Mouse (Mus musculus) c-Kit-negative CD71-positive TER-119-positive erythroid progenitor cells, embryonic 14.5 days (primary cell): ENCODE measurements around the gene Tmem107.

ENCODE experiments used
- DNase-seq: peaks from one replicate; pipeline ENCODE4 v3.0.0-alpha.2; 2013; ENCODE audit warnings: low read depth, low spot score

Gene Tmem107

GRCm38 (mm10) chr11:69070590-69071222, at the start of gene Tmem107:
Tmem107 (plus strand) TSS chr11:69070806.
- peak; percentile 93 for DNase-seq

GRCm38 (mm10) chr11:69026562-69026961, 44.0 kb upstream of the Tmem107 start:
- no peak for DNase-seq

- DNase-seq = no peak
These were observed 41.8 kb upstream of the Tmem107 start for GRCm38 (mm10) chr11:69028805-69029204.

GRCm38 (mm10) chr11:69033552-69033951, 37.1 kb upstream of the Tmem107 start:
- no peak for DNase-seq

- DNase-seq = no peak
These were observed 36.0 kb upstream of the Tmem107 start for GRCm38 (mm10) chr11:69034585-69034984.

GRCm38 (mm10) chr11:69035411-69035810, 35.2 kb upstream of the Tmem107 start:
- no peak for DNase-seq

- DNase-seq = no peak
These were observed 34.8 kb upstream of the Tmem107 start for GRCm38 (mm10) chr11:69035849-69036248.

- peak; percentile 82 for DNase-seq
These were observed 33.9 kb upstream of the Tmem107 start for GRCm38 (mm10) chr11:69036486-69037230.

- peak; percentile 79 for DNase-seq
These were observed 33.2 kb upstream of the Tmem107 start for GRCm38 (mm10) chr11:69037231-69038061.

GRCm38 (mm10) chr11:69038173-69038572, 32.4 kb upstream of the Tmem107 start:
- no peak for DNase-seq

- peak; percentile 88 for DNase-seq
These were observed 24.8 kb upstream of the Tmem107 start, which contains the start of gene Aurkb for GRCm38 (mm10) chr11:69045531-69046394. Aurkb (plus strand) TSS chr11:69045647.

- DNase-seq = no peak
These were observed 24.2 kb upstream of the Tmem107 start for GRCm38 (mm10) chr11:69046395-69046774.

- no peak for DNase-seq
These were observed 23.0 kb upstream of the Tmem107 start for GRCm38 (mm10) chr11:69047592-69047991.

GRCm38 (mm10) chr11:69048151-69048550, 22.5 kb upstream of the Tmem107 start:
- DNase-seq = no peak

- no peak for DNase-seq
These were observed 19.9 kb upstream of the Tmem107 start for GRCm38 (mm10) chr11:69050748-69051147.

GRCm38 (mm10) chr11:69051771-69052170, 18.8 kb upstream of the Tmem107 start:
- no peak for DNase-seq

- no peak for DNase-seq
These were observed 17.7 kb upstream of the Tmem107 start for GRCm38 (mm10) chr11:69052824-69053421.

GRCm38 (mm10) chr11:69053848-69054247, 16.8 kb upstream of the Tmem107 start:
- DNase-seq = no peak

GRCm38 (mm10) chr11:69058265-69058664, 12.3 kb upstream of the Tmem107 start:
- no peak for DNase-seq

- no peak for DNase-seq
These were observed 11.8 kb upstream of the Tmem107 start for GRCm38 (mm10) chr11:69058729-69059356.
